Mouse (Mus musculus) MEL (cell line): ENCODE measurements around the gene Pbx4.

Experiments
- CHD2 ChIP-seq: IDR thresholded peaks from 2 replicates; pipeline ENCODE4 v1.6.1; 2011; ENCODE audit warnings: low read length, improper control_type of control experiment
- CTCF ChIP-seq, 3 experiments: IDR thresholded peaks in 2 of 3; conservative IDR thresholded peaks in 1 of 3; 2 replicates each; pipeline ENCODE4 v1.5.1; 2011 to 2012; ENCODE audit warnings: low read length in 3 of 3, low read depth in 2 of 3, mild to moderate bottlenecking in 2 of 3, improper control_type of control experiment in 1 of 3, inconsistent platforms in 1 of 3, mixed read lengths in 1 of 3, moderate library complexity in 1 of 3; ENCODE audit not compliant: control insufficient read depth in 1 of 3, insufficient read depth in 1 of 3, poor library complexity in 1 of 3, severe bottlenecking in 1 of 3
- E2F4 ChIP-seq: IDR thresholded peaks from 2 replicates; pipeline ENCODE4 v1.6.1; 2011; ENCODE audit warnings: low read depth, low read length, improper control_type of control experiment, borderline replicate concordance
- ETS1 ChIP-seq: IDR thresholded peaks from 2 replicates; pipeline ENCODE4 v1.6.1; 2012; ENCODE audit warnings: low read depth, mild to moderate bottlenecking, inconsistent platforms, low read length, improper control_type of control experiment, moderate library complexity
- GATA1 ChIP-seq: IDR thresholded peaks from 2 replicates; pipeline ENCODE4 v1.6.1; 2011; ENCODE audit warnings: low read depth, low read length, improper control_type of control experiment
- HCFC1 ChIP-seq: IDR thresholded peaks from 2 replicates; pipeline ENCODE4 v1.6.1; 2012; ENCODE audit warnings: low read depth, mild to moderate bottlenecking, inconsistent platforms, low read length, improper control_type of control experiment, moderate library complexity
- MAFK ChIP-seq: IDR thresholded peaks from 2 replicates; pipeline ENCODE4 v1.6.1; 2011; ENCODE audit warnings: low read depth, mild to moderate bottlenecking, low read length, improper control_type of control experiment, borderline replicate concordance
- POLR2A ChIP-seq, 2 experiments: IDR thresholded peaks; 2 replicates each; pipeline ENCODE4 v1.6.1; 2011 to 2012; ENCODE audit warnings: low read length in 2 of 2, mild to moderate bottlenecking in 2 of 2, control low read depth in 1 of 2, improper control_type of control experiment in 1 of 2, low read depth in 1 of 2, moderate library complexity in 1 of 2; ENCODE audit not compliant: control insufficient read depth in 1 of 2, insufficient read depth in 1 of 2, poor library complexity in 1 of 2
- ZC3H11A ChIP-seq: IDR thresholded peaks from 2 replicates; pipeline ENCODE4 v1.6.1; 2012; ENCODE audit warnings: low read depth, mild to moderate bottlenecking, inconsistent platforms, low read length, improper control_type of control experiment
- ZNF384 ChIP-seq: IDR thresholded peaks from 2 replicates; pipeline ENCODE4 v1.6.1; 2012; ENCODE audit warnings: low read depth, mild to moderate bottlenecking, inconsistent platforms, low read length, improper control_type of control experiment

- TF ChIP-seq GATA1 (no peak), POLR2A (IDR thresholded peaks at IDR 0.05; ENCODE audit: control insufficient read depth in 1 of 2, insufficient read depth in 1 of 2, low read depth in 1 of 2, low read length in 2 of 2, poor library complexity in 1 of 2) (no peak), ZC3H11A (no peak), HCFC1 (no peak), CTCF (IDR thresholded peaks at IDR 0.05 in 2 of 3, conservative IDR thresholded peaks at IDR 0.05 in 1 of 3; ENCODE audit: control insufficient read depth in 1 of 3, insufficient read depth in 1 of 3, low read depth in 2 of 3, low read length in 3 of 3, poor library complexity in 1 of 3, severe bottlenecking in 1 of 3) (no peak), CHD2 (no peak), ZNF384 (no peak), E2F4 (no peak), MAFK (no peak), ETS1 (no peak)
Measured at GRCm38 (mm10) chr8:69882021-69882756, 49.9 kb downstream of the Pbx4 start.
